Mouse (Mus musculus): ENCODE measurements at regions not wholly inside any gene's neighbourhood (a gene's known extent, or its start where the extent isn't known, plus 50 kb on each side); places are given as distances from the start of the nearest gene placed in this dataset.

DNA sequence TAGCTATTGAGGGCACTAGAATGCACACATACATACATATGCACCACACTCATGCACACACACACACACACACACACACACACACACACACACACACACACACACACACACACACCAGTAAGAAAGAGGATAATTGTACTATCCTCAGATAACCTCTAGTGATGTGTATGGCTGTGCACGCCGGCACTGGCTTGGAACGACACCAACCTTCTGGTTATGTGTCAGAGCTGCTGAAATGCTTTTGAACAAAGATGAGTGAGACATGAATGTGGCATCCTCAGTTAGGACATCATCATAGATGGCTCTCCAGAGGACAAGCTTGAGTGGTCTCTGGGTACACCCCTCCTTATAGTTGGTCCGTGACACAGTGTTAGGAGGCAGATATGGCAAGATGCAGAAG lies 173.0 kb upstream of the 3110018I06Rik start:
- intact Hi-C loops (cut with DNase I): no loop called here
- DNase-seq: no peak

DNA sequence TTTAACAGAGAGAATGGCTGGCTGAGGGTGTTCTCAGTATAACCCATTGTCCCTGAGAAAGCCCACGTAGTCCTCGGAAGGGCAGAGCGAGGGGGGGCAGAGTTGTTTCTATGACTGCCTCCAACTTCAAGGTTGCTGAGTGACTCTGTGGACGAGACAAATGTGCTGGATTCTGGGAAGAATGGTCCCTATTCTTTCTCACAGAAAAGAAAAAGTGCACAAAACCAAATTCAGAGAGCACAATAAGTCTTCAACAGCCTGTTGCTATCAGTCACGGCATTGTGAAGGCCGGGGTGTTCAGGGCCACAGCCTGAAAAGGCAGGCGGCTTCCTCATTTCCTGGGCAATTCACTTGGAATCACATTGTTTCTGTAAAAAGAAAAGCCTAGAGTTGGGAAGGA lies 165.6 kb upstream of the 3110018I06Rik start:
- intact Hi-C loops (cut with DNase I): no loop called here

DNA sequence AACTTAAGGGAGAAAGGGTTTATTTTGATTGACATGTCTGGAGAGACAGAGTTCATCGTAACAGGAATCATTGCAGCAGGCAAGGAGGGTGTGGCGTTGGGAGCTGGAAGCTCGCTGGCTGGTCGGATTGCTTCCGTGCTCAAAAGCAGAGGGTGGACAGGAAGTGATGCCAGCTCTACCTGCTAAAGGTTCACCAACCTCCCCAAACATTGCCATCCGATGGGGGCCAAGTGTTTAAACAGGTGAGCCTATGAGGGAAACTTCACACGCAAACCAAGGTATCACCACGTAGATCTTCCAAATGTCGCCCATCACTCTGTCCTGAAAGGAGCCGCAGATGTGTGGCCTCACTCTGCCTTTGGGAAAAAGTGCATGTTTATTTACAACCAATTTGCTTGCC lies 162.3 kb upstream of the 3110018I06Rik start:
- intact Hi-C loops (cut with DNase I): no loop called here
- no peak for DNase-seq

More for the DNA sequence above, 165.6 kb upstream of the 3110018I06Rik start:
- no peak for DNase-seq

DNA sequence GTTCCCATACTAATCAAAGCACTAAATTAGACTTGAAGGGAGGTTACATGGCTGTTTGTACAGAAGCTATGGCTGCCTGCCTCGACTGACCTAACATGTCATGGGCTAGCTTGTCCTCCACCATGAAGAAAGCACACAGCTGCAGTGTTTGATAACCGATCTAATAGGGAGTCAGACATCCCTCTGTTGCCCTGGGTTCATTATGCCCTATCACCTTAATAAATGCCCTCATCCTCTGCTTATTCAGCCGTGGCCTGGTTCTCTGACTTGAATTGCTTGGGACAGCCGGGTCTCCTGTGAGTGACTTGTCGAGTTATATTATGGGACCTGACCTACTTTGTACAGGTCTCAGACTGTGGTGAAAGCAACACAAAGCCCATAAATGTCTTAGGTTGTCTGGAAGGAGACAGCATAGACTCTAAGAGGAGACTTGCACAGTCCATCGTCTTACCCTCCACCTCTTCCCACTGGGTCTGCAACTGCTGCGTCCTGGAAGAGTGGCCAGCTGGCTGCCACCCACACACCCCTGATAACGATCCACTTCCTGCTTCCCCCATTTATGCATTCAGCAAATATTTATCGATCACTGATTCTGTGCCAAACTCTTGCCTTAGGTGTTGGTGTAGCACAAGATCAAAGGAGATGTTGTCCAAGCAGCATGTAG lies 161.2 kb upstream of the 3110018I06Rik start:
- DNase-seq: no peak
- intact Hi-C loops (cut with DNase I): no loop called here

DNA sequence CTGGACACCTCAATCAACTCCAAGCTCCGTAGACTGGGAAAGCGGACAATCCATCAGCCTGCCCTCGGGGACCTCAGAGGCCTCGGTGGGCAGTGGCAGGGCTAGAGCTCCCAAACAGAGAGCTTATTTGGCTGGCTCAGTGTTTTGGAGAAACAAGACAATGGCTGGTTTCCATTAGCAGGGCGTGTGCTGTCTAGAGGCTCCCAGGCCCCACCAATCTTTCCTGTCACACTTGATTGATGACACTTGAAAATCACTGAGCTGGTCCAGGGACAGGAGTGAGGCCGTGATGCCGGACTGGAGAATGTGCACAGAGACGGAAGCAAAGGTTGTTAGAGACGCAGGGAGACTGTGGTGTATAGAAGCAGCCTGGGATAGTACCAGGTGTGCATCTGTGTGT lies 159.4 kb upstream of the 3110018I06Rik start:
- intact Hi-C loops (cut with DNase I): no loop called here
- DNase-seq: no peak

DNA sequence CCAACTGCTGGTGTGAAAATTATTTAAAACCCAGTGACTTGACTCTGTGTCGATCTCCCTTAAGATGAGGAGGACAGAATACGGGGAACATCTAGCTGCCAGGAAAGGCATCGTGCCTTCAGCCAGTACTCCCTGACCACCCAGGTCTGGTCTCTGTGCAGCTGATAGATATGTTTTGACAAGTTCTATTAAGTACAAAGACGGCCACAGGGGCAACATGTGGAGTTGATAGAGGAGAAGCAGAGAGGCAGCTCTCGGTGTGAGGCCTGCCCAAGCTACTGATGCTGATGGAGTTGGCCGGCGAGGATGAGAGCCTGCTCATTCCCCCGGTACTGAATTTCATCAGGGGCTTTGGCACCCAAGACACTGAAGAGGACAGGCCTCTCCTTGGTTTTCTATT lies 154.1 kb upstream of the 3110018I06Rik start:
- DNase-seq: peak; percentile 9
- intact Hi-C loops (cut with DNase I): no loop called here

DNA sequence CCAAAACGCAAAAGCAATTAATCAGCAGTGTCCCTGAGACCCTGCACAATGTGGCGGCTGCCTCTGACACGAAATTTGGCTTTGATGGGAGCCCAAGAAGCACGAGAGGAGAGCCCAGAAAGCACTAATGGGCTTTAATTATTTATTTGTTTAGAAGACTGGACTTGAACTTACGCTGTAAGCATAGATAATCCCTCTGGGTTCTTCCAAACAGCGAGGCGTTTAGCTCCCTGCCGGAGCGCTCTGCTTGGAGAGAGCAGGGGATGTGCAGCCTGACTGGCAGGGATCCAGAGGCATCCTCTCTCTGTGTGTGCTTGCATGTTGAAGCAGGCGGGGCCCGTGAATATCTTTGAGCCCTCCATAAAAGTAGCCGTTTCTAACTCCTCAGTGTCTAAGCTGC lies 153.3 kb upstream of the 3110018I06Rik start:
- peak; percentile 59 for DNase-seq
- intact Hi-C loops (cut with DNase I): no loop called here

DNA sequence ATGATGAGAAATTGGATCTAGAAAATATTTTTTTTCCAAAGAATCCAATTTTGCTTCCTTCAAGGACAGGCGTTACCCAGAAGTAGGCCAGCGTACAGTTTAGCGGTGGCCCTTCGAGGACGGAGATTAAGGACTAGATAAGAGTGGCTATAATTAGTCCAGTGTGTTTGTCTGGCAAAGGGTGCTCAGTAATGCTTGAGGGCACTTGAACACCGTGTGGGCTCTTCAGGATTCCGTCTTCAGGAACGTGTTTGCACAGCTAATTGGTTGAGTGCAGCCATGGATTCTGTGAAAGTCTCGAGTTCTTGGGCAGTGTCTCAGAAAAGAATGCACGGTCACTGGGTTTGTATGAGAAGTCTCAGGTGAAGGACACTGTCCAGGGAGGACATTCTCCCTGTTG lies 149.7 kb upstream of the 3110018I06Rik start:
- intact Hi-C loops (cut with DNase I): no loop called here
- no peak for DNase-seq

DNA sequence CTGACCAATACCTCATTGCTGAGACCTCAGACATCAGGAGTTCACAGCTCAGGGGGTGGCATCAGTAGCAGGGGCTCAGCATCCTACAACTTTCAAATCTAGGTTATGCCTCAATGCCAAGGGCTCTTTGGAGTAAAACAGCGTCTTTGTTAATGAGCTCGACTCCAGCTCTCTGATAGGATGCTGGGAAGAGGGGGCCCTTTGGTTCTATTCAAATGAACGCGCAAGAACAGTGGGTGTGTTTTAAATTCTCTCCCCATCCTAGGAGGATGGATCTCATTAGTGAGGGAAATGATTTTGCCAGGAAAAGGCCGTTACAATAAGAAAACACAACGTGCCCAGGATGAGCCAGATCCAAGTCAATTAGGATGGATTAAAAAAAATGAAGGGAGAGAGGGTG lies 132.2 kb upstream of the 3110018I06Rik start:
- no peak for DNase-seq
- intact Hi-C loops (cut with DNase I): no loop called here

DNA sequence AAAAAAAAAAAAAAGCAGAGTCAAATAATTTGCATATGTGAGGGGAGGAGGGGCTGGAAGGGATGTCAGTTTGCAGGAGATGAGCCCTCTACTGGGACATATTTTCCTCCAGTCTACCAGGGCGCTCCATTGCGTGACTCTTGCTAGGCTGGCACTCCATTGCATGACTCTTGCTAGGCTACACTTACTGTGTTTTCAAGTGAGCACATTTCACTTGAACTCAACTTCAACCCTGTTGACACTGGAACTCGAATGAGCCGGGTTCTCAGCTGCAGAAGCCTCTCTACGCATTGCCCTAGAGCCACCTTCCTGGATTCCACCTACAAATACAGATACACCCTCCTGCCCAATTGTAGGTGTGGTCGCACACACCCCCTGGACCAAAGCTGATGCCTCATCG lies 131.5 kb upstream of the 3110018I06Rik start:
- no peak for DNase-seq
- intact Hi-C loops (cut with DNase I): no loop called here

DNA sequence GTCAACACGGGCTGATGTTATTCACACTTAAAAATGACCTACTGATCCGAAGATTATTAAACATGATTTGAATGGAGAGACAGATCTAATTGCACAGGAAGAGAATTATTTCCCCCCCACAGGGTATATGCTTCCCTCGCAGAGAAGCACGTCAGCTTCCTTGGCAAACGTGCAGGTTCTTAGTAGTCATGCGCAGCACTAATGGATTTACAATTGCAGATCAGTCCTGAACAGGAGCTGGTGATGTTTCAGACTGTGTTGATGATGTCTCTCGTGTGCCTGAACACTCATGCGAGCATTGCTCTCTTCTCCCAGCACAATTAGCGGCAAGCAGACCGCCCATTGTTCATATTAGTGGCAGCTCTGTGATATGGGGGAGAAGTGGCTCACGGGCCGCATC lies 127.9 kb upstream of the 3110018I06Rik start:
- no peak for DNase-seq
- intact Hi-C loops (cut with DNase I): no loop called here

DNA sequence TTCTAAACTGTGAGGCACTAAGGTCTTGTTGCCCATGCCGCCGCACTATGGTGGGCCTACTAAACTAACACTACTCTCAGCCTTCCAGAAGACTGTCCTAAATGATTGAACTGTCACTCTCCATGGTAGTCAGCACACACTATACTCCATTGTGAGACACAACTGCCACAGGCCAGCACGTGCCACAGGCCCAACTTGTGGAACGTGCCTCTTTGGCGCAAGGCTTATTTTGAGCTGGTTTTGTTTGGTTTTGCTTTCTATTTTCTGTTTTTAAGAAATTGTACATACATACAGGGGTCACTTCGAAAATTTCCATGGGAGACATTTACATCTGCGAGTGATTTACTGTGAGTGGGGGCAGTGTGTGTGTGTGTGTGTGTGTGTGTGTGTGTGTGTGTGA lies 126.8 kb upstream of the 3110018I06Rik start:
- DNase-seq: no peak
- intact Hi-C loops (cut with DNase I): no loop called here

DNA sequence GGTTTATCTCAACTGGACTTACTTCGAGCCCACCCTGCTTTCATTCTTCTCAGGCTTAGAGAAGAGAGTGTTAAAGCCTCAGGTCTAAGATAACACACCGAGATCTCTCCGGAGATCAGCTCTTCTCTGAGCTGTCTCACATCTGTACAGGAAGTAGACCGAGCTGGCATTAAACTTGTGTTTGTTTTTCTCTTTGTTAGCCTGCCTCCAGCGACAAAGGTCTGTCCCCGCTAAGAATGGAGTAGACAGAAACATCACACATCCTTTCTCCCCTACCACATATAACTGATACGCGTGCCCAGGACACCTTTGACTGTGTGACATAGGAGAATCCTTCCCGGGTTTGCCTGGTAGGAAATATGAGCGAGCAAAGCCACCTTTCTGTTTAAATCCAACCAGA lies 126.3 kb upstream of the 3110018I06Rik start:
- intact Hi-C loops (cut with DNase I): no loop called here
- no peak for DNase-seq

DNA sequence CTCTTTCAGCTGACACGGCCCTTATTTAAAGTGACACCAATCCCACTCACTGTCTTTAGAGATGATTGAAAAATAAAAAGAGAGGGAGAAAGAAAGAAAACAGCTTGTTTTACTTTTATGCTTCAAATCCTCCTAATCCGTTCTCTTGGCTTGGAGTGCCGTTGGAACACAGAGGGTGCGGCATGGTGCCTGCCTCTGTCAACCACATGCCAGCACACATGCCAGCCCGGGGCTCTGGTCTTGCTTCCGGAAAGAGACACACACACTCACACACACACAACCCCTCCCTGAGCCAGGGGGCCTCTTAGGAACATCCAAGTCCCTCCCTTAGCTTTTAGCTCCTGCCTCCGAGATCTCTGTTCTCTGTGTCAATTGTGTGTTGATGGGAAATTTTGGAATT lies 116.2 kb upstream of the 3110018I06Rik start:
- intact Hi-C loops (cut with DNase I): no loop called here
- DNase-seq: peak; percentile 49

DNA sequence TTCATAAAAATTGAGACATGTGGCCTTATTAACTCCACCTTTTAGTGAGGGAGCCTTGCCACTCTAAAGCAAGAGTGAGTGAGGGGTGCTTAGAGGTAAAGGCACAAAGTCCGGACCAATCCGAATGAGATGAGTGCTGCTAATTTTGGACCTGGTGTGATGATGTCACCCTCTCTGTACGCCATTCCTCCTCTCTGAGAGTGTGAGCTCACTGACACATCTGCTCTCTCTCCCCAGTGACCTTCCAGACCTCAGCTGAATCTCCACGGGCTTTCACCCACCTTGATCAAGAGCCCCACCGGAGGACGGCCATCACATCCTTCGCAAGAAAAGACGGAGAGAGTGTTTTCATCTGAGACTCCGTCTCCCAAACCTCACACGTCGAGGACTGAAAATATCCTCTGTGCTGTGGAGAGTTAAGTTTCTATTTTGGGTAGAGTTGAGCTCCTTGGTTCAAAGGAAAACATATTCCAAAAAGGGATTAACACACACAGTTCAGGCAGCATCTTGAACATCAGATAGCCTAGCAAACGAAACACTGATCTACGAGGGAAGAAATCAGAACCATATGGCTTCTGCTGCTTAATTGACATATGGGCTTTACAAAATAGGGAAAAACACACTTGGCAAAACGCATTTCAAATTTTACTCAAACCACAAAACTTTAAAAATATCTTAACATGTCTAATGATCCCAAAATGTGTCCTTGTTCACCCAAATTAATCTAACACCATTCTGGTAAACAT lies 96.2 kb upstream of the 3110018I06Rik start:
- intact Hi-C loops (cut with DNase I): no loop called here
- DNase-seq: no peak

DNA sequence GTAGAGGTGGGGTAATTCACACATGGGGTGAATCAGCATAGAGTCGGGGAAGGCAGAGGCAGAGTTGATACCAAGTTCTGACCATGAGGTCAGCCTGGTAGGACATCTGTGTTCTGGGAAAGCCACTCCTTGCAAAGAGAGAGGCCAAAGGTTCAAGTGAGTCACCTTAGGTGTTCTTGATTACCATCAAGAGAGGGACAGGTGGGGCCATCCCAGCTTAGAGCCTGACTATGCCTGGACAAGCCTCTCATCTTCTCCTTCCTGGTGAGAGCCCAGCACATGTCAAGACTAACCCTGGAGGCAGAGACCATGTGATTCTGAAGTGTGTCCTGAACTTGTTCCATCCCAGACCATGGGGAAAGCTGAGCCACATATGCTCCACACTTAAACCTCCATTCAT lies 94.0 kb upstream of the 3110018I06Rik start:
- no peak for DNase-seq
- intact Hi-C loops (cut with DNase I): no loop called here

DNA sequence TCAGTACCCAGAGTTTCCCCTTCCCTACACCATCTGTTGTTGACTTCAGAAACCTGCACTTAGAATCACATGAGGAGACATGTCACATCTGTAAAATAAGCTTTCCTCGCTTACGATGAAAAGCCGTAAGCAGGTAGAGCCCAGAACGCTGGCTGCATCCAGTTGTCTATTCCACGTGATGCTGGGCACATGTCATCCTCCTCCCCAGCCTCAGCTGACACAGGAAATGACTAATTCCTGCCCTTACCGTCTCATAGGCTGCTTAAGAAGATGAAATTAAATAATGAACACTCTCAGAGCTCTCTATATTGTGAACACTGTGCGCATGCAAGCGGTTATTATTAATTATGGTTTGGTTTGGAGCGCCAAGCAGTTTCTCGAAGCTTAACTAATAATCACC lies 83.6 kb upstream of the 3110018I06Rik start:
- intact Hi-C loops (cut with DNase I): no loop called here
- DNase-seq: no peak

DNA sequence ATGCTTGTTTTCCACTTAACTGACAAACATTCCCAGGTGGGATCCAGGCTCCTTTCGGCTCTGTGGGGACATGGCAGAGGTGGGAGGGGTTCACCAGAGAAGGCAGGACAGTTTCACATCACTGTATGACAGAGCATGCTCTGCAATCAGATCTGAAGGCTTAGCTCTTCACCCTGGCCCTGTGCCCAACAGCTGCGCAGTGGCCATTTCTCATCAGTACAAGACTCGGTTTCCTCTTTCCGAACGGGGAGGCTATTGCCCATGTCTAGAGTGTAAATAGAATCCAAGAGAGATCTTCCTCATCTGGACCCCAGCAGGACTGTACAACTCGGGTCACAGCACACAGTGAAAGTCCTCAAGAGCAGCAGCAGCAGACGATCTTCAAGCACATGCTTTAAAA lies 64.5 kb upstream of the 3110018I06Rik start:
- no peak for DNase-seq
- intact Hi-C loops (cut with DNase I): no loop called here

DNA sequence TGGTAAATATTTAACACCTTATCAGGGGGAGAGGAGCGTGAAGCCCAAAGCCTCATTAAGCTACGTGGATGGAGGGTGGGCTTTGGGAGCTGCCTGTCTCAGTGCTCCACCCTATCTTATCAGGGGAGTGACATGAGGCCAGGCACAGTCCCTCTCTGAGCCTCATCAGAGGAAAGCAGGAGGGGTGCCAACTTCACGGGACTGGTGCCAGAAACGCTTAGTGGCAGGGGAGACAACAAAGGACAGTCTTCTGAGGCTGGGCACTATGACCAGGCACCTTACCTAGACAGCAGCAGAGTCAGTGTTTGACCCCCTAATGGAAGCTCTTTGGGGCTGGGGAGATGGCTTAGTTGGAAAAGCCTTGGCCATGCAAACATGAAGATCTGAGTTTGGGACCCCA lies 49.9 kb upstream of the 3110018I06Rik start:
- intact Hi-C loops (cut with DNase I): no loop called here

More for the DNA sequence above, 49.9 kb upstream of the 3110018I06Rik start:
- DNase-seq: peak; percentile 66

Measured in left cerebral cortex, postnatal 4 days (tissue).